Mouse (Mus musculus) olfactory bulb, adult 2 months (tissue): ENCODE measurements around the gene Mmrn1. TPM values are rescaled to one million over a fixed set of nuclear protein-coding genes. Genes with fewer than 3 reads are reported as not detected.
"Not testable (repeated sequence)": the region's sequence is repeated elsewhere in the genome, so short reads cannot be mapped to it uniquely, and the experiment has no call there.

Source experiments
- H3K27ac ChIP-seq: fragments of 200-500 bp; 2 replicates; pipeline ENCODE4 v1.5.1; 2012; ENCODE audit warnings: low read depth, low read length; ENCODE audit not compliant: insufficient read depth
- H3K4me1 ChIP-seq: fragments of 200-500 bp; 2 replicates; pipeline ENCODE4 v1.6.1; 2012; ENCODE audit warnings: low read length; ENCODE audit not compliant: control insufficient read depth, insufficient read depth
- H3K4me3 ChIP-seq: fragments of 200-500 bp; 2 replicates; pipeline ENCODE4 v1.5.1; 2012; ENCODE audit warnings: mild to moderate bottlenecking, low read depth, low read length, moderate library complexity; ENCODE audit not compliant: insufficient read depth
- CTCF ChIP-seq: fragments of 200-500 bp; IDR thresholded peaks from 2 replicates; pipeline ENCODE4 v1.5.1; 2012; ENCODE audit warnings: low read depth, mild to moderate bottlenecking, low read length, moderate library complexity; ENCODE audit not compliant: insufficient read depth
- POLR2A ChIP-seq: fragments of 200-500 bp; IDR thresholded peaks from 2 replicates; pipeline ENCODE4 v1.6.1; 2012; ENCODE audit warnings: mild to moderate bottlenecking, low read depth, low read length, moderate library complexity; ENCODE audit not compliant: insufficient read depth
- WGBS: fragments of 180-500 bp; shearing (Covaris S2); methylation state at CpG from one replicate; pipeline ENCODE4 v1.1.7; 2018; 5-methylcytosine and 5-hydroxymethylcytosine counted together
- polyA plus RNA-seq: library from polyadenylated mRNA; stranded (reverse); fragments of >200 nt; gene quantifications from 2 replicates; pipeline ENCODE4 v1.2.4, GENCODE M21; 2012; ENCODE audit warnings: low replicate concordance; ENCODE audit not compliant: missing spikeins, insufficient read depth, insufficient read length

Mmrn1 gene
- polyA plus RNA-seq, result not detected in 2 replicates

DNA sequence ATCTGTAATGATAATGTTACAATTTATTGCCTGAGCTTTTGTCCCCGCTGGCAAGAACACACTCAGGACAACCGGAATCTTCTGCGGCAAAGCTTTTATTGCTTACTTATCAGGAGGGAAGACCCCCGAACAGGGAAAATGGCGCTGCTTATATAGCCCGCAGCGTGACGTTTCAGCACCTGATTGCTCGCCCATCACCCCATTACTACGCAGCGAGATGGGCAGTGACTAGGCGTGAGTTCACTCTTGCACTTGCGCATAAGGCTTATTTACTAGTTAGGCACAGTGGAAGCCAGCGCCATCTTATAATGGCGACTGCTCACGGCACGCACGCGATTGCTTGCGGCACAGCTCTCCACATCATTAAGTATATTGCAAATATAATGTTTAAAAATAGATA lies at the start of gene Mmrn1:
Mmrn1 (plus strand) TSS at position 301 of the 400 bp plus-strand sequence.
- H3K4me1 ChIP-seq, H3K27ac ChIP-seq, H3K4me3 ChIP-seq: not testable (repeated sequence)
- 97% methylated on average over 20 of the region's 20 CpGs for WGBS

DNA sequence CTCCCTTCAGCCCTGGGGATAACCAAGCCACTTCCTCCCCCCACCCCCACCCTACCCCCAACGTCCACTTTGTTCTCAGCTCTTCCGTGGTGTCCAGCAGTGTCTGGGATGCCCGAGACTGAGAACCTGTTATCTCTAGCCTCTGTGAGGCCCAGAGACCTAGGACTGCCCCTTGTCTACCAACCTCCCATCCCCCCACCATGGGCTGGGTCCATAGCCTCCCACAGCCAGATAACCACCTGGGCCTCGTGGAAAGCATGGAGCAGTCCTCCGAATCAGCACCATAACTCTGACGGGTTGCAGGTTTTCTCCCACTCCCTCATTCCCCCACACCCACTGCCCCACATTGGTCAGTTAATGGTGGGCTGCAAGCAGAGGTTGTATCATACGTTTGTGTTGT lies 44.4 kb upstream of the Mmrn1 start:
- Histone ChIP-seq H3K4me1 (no peaks in the 10 kb centered on the region), H3K27ac (no peak overlapping the region), H3K4me3 (no peak overlapping the region)
- TF ChIP-seq POLR2A (no peak), CTCF (no peak)
- 88% methylated on average over 7 of the region's 7 CpGs for WGBS

DNA sequence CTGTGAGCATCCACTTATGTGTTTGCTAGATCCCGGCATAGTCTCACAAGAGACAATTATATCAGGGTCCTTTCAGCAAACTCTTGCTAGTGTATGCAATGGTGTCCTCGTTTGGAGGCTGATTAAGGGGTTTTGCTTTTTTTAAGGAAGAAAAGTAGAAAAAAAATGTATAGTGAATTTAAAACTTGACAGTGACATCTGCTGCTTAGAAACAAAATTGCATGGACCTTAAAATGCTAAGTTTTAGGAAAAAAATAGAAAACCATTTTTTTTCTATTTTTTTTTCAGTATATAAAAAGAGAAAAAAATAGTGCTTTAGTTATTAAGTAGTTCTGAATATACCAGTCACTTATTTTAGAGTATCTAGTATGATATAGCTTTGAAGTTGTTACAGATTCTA lies 43.2 kb upstream of the Mmrn1 start:
- WGBS, result 36% methylated on average over 2 of the region's 2 CpGs
- H3K4me3 ChIP-seq, result no peak overlapping the region
- TF ChIP-seq CTCF, result no peak
- TF ChIP-seq POLR2A, result no peak
- H3K27ac ChIP-seq, result no peak overlapping the region
- H3K4me1 ChIP-seq, result no peaks in the 10 kb centered on the region

DNA sequence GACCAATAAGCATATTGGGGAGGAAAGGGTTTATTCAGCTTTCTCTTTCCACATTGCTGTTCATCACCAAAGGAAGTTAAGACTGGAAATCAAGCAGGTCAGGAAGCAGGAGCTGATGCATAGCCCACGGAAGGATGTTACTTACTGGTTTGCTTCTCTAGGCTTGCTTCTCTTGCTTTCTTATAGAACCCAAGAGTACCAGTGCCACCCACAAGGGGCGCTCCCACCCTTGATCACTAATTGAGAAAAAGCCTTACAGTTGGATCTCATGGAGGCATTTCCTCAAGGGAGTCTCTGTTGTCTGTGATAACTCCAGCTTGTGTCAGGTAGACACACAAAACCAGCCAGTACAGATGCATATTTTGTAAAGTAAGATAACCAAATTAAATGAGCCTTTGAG lies 17.5 kb upstream of the Mmrn1 start:
- Histone ChIP-seq H3K4me3 (no peak overlapping the region), H3K4me1 (no peaks in the 10 kb centered on the region), H3K27ac (no peak overlapping the region)
- WGBS, result 89% methylated on average over 2 of the region's 2 CpGs
- TF ChIP-seq POLR2A (no peak), CTCF (no peak)

DNA sequence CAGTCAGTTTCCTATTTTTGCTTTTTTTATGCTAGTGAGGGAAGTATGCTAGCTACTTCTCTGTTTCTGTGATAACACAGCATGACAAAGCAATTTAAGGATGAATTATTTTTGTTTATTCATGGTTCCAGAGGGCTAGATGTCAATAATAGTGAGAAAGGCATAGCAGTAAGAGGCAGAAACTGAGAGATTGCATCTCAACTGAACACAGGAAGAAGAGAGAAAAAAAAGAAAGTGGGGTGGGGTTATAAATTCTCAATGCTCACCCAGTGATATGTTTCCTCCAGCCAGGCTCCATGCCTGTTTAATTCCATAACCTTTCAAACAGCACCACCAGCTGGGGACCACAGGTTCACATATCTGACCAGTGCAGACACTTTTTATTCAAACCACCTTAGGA lies 6.6 kb downstream of the Mmrn1 start:
- no peak overlapping the region for H3K4me3 ChIP-seq
- no peak for TF ChIP-seq CTCF
- no peak for TF ChIP-seq POLR2A
- no peak overlapping the region for H3K27ac ChIP-seq
- no peaks in the 10 kb centered on the region for H3K4me1 ChIP-seq

DNA sequence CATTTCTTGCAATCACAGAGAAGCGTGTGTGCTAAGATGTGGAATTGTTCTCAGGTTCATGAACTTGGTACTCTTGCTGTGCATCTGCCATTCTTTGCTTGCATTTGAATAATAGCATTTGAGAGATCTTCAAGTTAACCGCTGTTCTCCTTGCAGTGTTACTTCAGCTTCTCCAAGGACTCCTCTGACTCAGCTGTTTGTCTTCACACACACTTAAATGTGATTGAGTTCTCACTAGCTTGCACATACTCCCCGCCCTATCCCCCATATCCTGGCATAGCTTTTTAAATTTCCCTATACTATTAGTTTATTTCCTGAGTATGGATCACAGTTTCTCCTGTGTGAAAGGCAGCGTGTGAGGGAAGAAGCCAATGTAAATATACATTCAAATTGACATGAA lies 10.1 kb downstream of the Mmrn1 start:
- WGBS, result 80% methylated on average over 4 of the region's 4 CpGs
- no peak overlapping the region for H3K27ac ChIP-seq

DNA sequence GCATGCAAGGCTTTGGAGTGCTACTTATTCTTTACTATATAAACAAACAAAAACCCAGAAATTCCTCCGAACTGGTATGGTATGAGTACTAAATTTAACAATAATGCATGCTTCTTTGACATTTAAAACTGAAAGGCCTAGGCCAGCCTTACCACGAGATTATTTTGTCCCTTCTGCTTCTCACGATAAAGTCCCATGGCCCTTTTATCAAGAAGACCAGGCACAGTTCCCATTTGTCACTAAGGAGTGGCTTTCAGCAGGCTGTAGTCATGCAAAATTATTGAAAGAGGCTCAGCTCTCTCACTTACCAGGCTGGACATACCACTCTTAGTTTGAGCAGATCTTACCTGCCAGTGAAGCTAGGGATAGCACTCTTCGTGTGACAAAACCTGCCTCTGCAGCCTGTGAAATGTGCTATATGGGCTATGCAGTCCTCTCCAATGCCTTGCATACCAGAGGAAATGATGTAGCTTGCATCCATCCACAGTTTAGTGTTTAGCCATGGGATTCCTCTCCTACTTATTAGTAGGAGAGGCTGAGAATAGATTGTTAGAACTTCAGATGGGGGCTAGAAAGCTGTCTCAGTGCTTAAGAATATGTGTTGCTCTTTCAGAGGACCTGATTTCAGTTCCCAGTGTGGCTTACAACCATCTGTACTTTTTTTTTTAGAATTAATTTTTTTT lies 10.8 kb downstream of the Mmrn1 start:
- WGBS, result 62% methylated on average over 4 of the region's 4 CpGs
- TF ChIP-seq CTCF (no peak), POLR2A (no peak)

More for the DNA sequence above, 10.1 kb downstream of the Mmrn1 start:
- Histone ChIP-seq H3K4me1 (no peaks in the 10 kb centered on the region), H3K4me3 (no peak overlapping the region)
- TF ChIP-seq POLR2A, result no peak
- TF ChIP-seq CTCF, result no peak

DNA sequence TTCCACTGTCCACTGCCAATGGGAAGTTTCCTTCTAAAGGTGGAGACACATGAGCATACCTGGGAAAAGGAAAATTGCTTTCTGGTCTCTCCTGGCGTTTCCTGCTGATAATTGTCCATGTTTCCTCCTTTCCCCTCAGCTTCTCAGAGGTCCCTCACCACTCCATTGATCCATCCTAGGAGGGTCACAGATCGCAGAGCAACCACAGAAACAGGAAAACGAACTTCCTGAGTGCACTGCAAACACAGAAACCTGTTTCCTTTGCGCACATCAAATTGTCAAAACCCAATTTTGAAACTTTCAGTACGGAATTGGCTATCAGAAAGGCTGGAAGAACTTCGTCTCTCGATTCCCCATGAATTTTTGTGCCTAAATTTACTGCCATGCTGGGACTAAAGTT lies 19.4 kb downstream of the Mmrn1 start:
- WGBS, result 85% methylated on average over 7 of the region's 7 CpGs
- no peak for TF ChIP-seq POLR2A
- no peak for TF ChIP-seq CTCF
- Histone ChIP-seq H3K27ac (no peak overlapping the region), H3K4me3 (no peak overlapping the region), H3K4me1 (no peaks in the 10 kb centered on the region)

More for the DNA sequence above, 10.8 kb downstream of the Mmrn1 start:
- Histone ChIP-seq H3K4me3 (no peak overlapping the region), H3K4me1 (no peaks in the 10 kb centered on the region), H3K27ac (no peak overlapping the region)

DNA sequence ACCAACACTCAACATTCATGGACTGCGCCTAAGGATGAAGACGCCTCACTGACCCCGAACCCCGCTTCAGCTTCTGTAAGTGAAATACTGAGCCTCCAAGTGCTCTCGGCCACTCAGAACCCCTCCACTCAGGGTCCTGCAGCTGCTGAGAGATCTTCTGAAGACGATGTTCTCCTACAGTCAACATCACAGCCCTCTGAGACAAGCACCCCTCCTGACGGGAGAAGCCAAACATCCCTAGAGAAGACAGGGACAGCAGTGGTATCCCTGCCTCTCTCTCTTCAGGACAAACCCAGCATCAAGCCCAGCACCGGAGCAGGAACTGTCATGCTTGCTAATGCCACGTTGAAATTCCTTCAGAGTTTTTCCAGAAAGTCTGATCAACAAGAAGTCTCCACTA lies 19.8 kb downstream of the Mmrn1 start:
- WGBS, result 80% methylated on average over 9 of the region's 9 CpGs
- TF ChIP-seq POLR2A (no peak), CTCF (no peak)
- no peaks in the 10 kb centered on the region for H3K4me1 ChIP-seq
- H3K4me3 ChIP-seq, result no peak overlapping the region
- no peak overlapping the region for H3K27ac ChIP-seq

DNA sequence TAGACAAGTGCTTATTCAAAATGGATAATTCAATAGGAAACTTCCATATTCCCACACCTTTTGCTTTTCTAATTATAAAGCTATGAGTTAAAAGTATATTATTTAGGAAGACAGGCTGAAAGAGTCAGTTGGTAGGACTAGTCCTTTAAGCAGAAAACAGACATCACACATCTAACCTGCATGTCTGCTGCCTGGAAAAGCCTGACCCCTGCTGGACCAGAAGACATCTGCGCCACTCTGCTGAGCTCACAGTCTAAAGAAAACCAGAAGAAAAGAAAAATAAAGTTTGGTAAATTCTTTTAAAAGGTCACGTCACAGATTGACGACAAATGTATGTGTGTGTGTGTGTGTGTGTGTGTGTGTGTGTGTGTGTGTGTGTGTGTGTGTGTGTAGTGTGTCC lies 25.6 kb downstream of the Mmrn1 start:
- WGBS, result 65% methylated on average over 3 of the region's 3 CpGs
- Histone ChIP-seq H3K4me3 (no peak overlapping the region), H3K4me1 (no peaks in the 10 kb centered on the region), H3K27ac (no peak overlapping the region)
- no peak for TF ChIP-seq POLR2A
- no peak for TF ChIP-seq CTCF
